Mouse (Mus musculus): Measurements from ENCODE around the gene Zscan12. TPM values are rescaled to one million over a fixed set of nuclear protein-coding genes. Genes with fewer than 3 reads are reported as not detected.

The Zscan12 gene
- 16.9 and 20.2 TPM in 2 replicates for polyA plus RNA-seq (2016; fragmentation: Nextera tagmentation; extraction: Ambion mirVana)

DNA sequence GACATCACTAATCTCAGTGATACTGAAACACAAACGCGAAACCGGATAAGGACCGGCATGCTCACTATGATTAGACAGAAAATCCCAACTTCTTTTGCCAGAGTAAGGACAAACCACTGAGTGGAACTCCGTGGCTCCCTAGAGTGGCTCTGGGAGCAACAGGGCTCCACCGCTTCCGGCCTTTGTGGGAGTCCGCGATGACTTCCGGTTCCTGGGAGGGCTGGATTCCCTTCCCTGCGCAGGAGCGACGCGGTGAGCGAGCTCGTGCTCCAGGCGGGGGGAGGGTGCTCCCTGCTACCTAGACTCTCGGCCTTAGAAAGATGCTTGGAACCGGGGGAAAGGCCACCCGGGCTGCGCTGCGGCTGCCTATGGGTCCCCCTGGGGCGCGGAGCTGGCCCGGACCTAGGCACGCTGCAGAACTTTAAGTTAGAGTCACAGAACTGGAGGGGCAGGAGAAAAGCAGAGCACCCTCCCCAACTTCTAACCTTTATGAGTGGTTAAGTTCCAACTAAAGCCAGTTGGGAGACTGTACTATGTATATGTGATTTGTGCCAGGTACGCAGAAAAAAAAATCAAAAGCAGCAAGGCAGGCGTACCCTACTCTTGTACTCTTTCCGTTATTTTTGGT lies at the start of gene Zscan12:
Gene Zscan12, plus strand, starts transcription at position 200 of the 628 bp plus-strand sequence.
- H3K27ac ChIP-seq = peak within 1 kb of the TSS; percentile 94

DNA sequence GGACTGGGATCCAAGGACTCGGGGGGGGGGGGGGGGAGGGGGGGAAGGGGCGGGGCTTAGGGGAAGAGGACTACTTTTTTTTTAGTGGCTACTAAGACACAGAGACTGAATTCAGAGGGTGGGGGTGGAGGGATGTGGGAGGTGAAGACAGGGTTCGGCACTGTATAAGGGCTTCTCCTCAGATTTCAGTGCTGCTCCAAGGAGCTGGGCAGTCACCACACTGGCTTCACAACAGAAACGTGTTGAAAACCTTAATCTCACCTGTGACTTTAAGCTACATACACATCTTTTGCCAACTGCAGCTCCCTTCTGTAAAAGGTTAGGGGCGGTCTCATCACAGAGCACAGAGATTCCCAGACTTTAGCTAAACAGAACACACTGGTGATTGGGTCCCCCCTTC lies 49.8 kb upstream of the Zscan12 start:
- WGBS = 33% methylated on average over 5 of the region's 5 CpGs
- no peaks in the 10 kb centered on the region for H3K9me3 ChIP-seq
- no peaks in the 10 kb centered on the region for H3K27me3 ChIP-seq (ENCODE audit: insufficient read depth, poor library complexity, severe bottlenecking)
- peaks cover 3% of the 10 kb centered on the region; the same call in 1 of the 2 replicates for H3K4me1 ChIP-seq (replicated peaks)
- H3K36me3 ChIP-seq = no peaks in the 10 kb centered on the region
- DNase-seq (ENCODE audit: low spot score) = no peak
- H3K4me3 ChIP-seq = no peak overlapping the region
- no peak overlapping the region for H3K27ac ChIP-seq

More for the DNA sequence above, at the start of gene Zscan12:
- peak within 1 kb of the TSS; percentile 69 for H3K4me3 ChIP-seq
- H3K27me3 ChIP-seq (ENCODE audit: insufficient read depth, poor library complexity, severe bottlenecking) = no peaks in the 10 kb centered on the region
- no peaks in the 10 kb centered on the region for H3K9me3 ChIP-seq
- peaks cover 30% of the 10 kb centered on the region for H3K36me3 ChIP-seq
- peak; percentile 92 for DNase-seq (ENCODE audit: low spot score)
- peaks cover 19% of the 10 kb centered on the region for H3K4me1 ChIP-seq (replicated peaks)
- WGBS = under 1% methylated on average over 29 of the region's 29 CpGs

DNA sequence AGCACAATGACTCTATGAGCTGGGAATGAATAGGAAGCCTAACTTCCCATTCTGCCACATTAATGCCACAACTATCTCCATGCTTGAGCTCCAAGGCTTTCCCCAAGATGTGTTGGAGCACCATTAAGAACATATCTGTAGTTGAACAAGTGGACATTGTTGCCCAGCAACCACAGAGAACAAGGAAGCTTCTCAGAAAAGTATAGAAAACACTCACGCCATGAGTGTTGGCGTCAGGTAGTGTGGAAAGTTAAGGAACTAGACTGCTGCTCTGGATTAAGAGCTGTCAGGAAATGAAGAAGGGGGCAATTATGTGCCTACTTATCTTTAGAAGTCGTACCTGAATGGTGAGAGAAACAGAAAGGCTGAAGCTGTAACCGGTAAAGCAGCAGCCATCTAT lies 48.7 kb upstream of the Zscan12 start:
- DNase-seq (ENCODE audit: low spot score) = no peak
- no peaks in the 10 kb centered on the region for H3K36me3 ChIP-seq
- H3K27me3 ChIP-seq (ENCODE audit: insufficient read depth, poor library complexity, severe bottlenecking) = no peaks in the 10 kb centered on the region
- H3K4me3 ChIP-seq = no peak overlapping the region
- 86% methylated on average over 4 of the region's 4 CpGs for WGBS
- no peaks in the 10 kb centered on the region for H3K9me3 ChIP-seq
- no peak overlapping the region for H3K27ac ChIP-seq
- H3K4me1 ChIP-seq (replicated peaks) = peaks cover 3% of the 10 kb centered on the region; the same call in 1 of the 2 replicates

- Histone ChIP-seq H3K4me1 (replicated peaks) (0 out of 2 replicates have a peak, but pooled peaks cover 4% of the 10 kb centered on the region), H3K27me3 (ENCODE audit: insufficient read depth, poor library complexity, severe bottlenecking) (no peaks in the 10 kb centered on the region), H3K9me3 (no peaks in the 10 kb centered on the region), H3K27ac (no peak overlapping the region), H3K36me3 (no peaks in the 10 kb centered on the region), H3K4me3 (no peak overlapping the region)
- WGBS = 73% methylated on average over 3 of the region's 3 CpGs
- no peak for DNase-seq (ENCODE audit: low spot score)
These were observed 42.4 kb upstream of the Zscan12 start for GRCm38 (mm10) chr13:21320262-21320661.

- Histone ChIP-seq H3K4me3 (peak overlapping the region; percentile 52), H3K9me3 (no peaks in the 10 kb centered on the region), H3K36me3 (no peaks in the 10 kb centered on the region), H3K4me1 (replicated peaks) (0 out of 2 replicates have a peak, but pooled peaks cover 4% of the 10 kb centered on the region), H3K27ac (no peak overlapping the region), H3K27me3 (ENCODE audit: insufficient read depth, poor library complexity, severe bottlenecking) (no peaks in the 10 kb centered on the region)
- WGBS = 2% methylated on average over 18 of the region's 18 CpGs
- peak; percentile 35 for DNase-seq (ENCODE audit: low spot score)
These were observed 40.6 kb upstream of the Zscan12 start for GRCm38 (mm10) chr13:21321890-21322494.

- H3K4me3 ChIP-seq = peak overlapping the region; percentile 52
- 14% methylated on average over 18 of the region's 18 CpGs for WGBS
- no peaks in the 10 kb centered on the region for H3K36me3 ChIP-seq
- no peaks in the 10 kb centered on the region for H3K27me3 ChIP-seq (ENCODE audit: insufficient read depth, poor library complexity, severe bottlenecking)
- peak; percentile 69 for DNase-seq (ENCODE audit: low spot score)
- peaks cover 9% of the 10 kb centered on the region; the same call in 1 of the 2 replicates for H3K4me1 ChIP-seq (replicated peaks)
- no peaks in the 10 kb centered on the region for H3K9me3 ChIP-seq
- H3K27ac ChIP-seq = no peak overlapping the region
These were observed 39.9 kb upstream of the Zscan12 start for GRCm38 (mm10) chr13:21322509-21323375.

DNA sequence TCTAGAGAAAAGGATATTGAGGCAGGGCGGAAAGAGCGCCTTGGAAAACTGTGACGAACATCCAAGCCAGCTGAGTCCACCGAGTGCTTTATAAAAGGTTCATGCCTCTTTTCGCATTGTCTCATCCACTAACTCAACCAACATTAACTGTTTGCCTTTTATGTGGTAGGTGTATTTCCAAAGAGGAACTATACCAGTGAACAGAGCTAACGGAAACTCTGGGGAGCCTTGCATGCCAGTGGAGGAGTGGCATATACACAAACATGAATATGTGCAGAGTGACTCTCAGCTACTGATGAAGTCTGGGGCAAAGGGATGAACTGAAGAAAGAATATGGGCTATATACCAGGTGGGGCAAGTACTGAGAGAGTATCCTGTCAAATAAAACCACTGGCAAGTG lies 39.2 kb upstream of the Zscan12 start:
- H3K4me3 ChIP-seq = peak overlapping the region; percentile 52; the same call in 1 of the 2 replicates
- no peak for DNase-seq (ENCODE audit: low spot score)
- no peaks in the 10 kb centered on the region for H3K9me3 ChIP-seq
- 0 out of 2 replicates have a peak, but pooled peaks cover 3% of the 10 kb centered on the region for H3K27me3 ChIP-seq (ENCODE audit: insufficient read depth, poor library complexity, severe bottlenecking)
- H3K36me3 ChIP-seq = no peaks in the 10 kb centered on the region
- no peak overlapping the region for H3K27ac ChIP-seq
- peaks cover 9% of the 10 kb centered on the region; the same call in 1 of the 2 replicates for H3K4me1 ChIP-seq (replicated peaks)
- WGBS = 70% methylated on average over 6 of the region's 6 CpGs

DNA sequence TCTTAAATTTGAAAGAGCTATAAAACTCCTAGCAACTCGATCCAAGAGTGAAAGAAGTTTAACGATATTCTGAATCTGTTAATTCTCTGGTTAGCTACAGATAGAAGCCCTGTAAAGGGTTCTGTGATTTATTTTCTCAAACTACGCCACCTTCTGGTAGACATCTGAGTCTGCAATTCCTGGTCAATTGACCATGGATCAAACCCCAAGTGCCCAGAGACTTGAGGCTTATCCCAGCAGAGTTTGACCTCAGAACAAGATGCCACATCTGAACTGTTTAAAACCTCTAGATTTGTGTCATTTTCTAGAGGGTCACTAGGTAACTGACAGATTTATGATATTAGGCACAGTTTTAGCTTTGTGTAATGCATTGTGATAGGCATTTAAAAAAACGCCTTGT lies 36.4 kb upstream of the Zscan12 start:
- H3K27me3 ChIP-seq (ENCODE audit: insufficient read depth, poor library complexity, severe bottlenecking) = 0 out of 2 replicates have a peak, but pooled peaks cover 3% of the 10 kb centered on the region
- DNase-seq (ENCODE audit: low spot score) = peak; percentile 6
- peaks cover 9% of the 10 kb centered on the region; the same call in 1 of the 2 replicates for H3K4me1 ChIP-seq (replicated peaks)
- WGBS = 7% methylated on average over 4 of the region's 4 CpGs
- no peaks in the 10 kb centered on the region for H3K36me3 ChIP-seq
- H3K27ac ChIP-seq = no peak overlapping the region
- peak overlapping the region; percentile 61 for H3K4me3 ChIP-seq
- H3K9me3 ChIP-seq = no peaks in the 10 kb centered on the region

DNA sequence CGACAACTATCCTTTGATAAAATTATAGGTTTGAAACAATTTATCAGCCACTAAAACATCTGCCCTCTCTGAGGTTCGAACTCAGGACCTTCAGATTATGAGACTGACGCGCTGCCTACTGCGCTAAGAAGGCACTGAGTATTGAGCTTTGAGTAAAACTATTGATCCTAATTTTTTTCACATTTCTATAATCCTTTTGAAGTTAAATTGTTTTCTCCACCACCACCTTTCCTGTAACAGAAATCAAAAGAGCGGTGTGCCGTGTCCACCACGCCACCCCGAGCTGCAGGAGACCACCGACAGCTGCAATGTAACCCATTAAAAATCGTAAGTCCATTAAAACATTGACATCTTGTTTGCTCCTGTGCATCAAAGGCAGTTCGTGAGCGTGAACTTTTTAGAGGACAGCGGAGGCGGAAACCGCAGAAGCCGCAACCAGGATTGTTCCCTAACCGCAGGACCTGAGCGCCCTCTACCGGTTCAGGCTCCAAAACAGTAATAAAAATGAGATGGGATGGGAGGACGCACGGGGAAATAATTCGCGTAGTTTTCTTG lies 35.9 kb upstream of the Zscan12 start:
- H3K27me3 ChIP-seq (ENCODE audit: insufficient read depth, poor library complexity, severe bottlenecking) = 0 out of 2 replicates have a peak, but pooled peaks cover 3% of the 10 kb centered on the region
- peaks cover 9% of the 10 kb centered on the region; the same call in 1 of the 2 replicates for H3K4me1 ChIP-seq (replicated peaks)
- under 1% methylated on average over 24 of the region's 24 CpGs for WGBS
- H3K4me3 ChIP-seq = peak overlapping the region; percentile 61
- DNase-seq (ENCODE audit: low spot score) = peak; percentile 86
- no peaks in the 10 kb centered on the region for H3K9me3 ChIP-seq
- peak overlapping the region; percentile 66; the same call in 1 of the 2 replicates for H3K27ac ChIP-seq
- no peaks in the 10 kb centered on the region for H3K36me3 ChIP-seq

DNA sequence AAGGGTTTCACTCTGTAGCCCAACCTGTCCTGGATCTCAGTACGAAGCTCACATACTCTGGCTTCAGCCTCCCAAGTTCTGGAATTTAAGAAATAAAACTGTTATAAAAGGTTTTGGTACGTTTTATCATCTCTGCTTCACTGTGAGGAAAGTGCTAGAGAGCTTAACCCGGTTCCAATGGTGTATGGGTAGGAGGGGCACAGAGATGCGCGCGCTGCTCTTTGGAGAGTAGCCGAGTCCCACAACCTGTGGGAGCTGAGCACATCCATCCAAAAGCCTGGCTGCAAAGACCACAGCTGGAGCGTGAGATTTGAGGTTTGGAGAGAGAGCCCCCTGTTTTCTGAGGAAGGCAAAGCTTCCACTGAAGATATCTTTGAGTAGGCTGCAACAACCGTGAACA lies 35.2 kb upstream of the Zscan12 start:
- 0 out of 2 replicates have a peak, but pooled peaks cover 3% of the 10 kb centered on the region for H3K27me3 ChIP-seq (ENCODE audit: insufficient read depth, poor library complexity, severe bottlenecking)
- under 1% methylated on average over 9 of the region's 9 CpGs for WGBS
- H3K9me3 ChIP-seq = no peaks in the 10 kb centered on the region
- H3K27ac ChIP-seq = no peak overlapping the region
- H3K36me3 ChIP-seq = no peaks in the 10 kb centered on the region
- peak; percentile 49 for DNase-seq (ENCODE audit: low spot score)
- H3K4me1 ChIP-seq (replicated peaks) = peaks cover 5% of the 10 kb centered on the region; the same call in 1 of the 2 replicates
- H3K4me3 ChIP-seq = peak overlapping the region; percentile 61

GRCm38 (mm10) chr13:21346610-21347009 lies 16.0 kb upstream of the Zscan12 start, which contains the start of gene Olfr1367:
Gene Olfr1367, plus strand, starts transcription at chr13:21346910.
- no peaks in the 10 kb centered on the region for H3K27me3 ChIP-seq (ENCODE audit: insufficient read depth, poor library complexity, severe bottlenecking)
- 91% methylated on average over 1 of the region's 1 CpGs for WGBS
- no peak for DNase-seq (ENCODE audit: low spot score)
- H3K4me3 ChIP-seq = no peak within 1 kb of the TSS
- H3K4me1 ChIP-seq (replicated peaks) = no peaks in the 10 kb centered on the region
- H3K27ac ChIP-seq = no peak within 1 kb of the TSS
- no peaks in the 10 kb centered on the region for H3K36me3 ChIP-seq
- H3K9me3 ChIP-seq = no peaks in the 10 kb centered on the region

DNA sequence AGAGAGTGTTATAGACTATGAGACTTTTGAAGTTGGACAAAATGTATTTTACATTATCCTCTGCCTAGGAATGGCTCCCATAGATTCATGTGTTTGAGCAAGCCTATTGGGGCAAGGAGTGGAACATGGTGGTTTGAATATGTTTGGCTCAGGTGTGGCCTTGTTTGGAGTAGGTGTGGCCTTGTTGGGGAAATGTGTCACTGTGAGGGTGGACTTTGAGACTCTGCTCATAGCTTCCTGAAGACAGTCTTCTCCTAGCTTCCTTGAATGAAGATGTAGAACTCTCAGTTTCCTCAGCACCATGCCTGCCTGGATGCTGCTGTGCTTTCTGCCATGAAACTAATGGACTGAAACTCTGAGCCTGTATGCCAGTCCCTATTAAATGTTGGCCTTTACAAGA lies 12.0 kb upstream of the Zscan12 start:
- Histone ChIP-seq H3K4me3 (no peak overlapping the region), H3K4me1 (replicated peaks) (no peaks in the 10 kb centered on the region), H3K27ac (no peak overlapping the region), H3K27me3 (ENCODE audit: insufficient read depth, poor library complexity, severe bottlenecking) (no peaks in the 10 kb centered on the region), H3K9me3 (no peaks in the 10 kb centered on the region), H3K36me3 (no peaks in the 10 kb centered on the region)
- no peak for DNase-seq (ENCODE audit: low spot score)
